Mouse (Mus musculus): ENCODE data around the gene Syngap1.

Syngap1 gene

GRCm38 (mm10) chr17:26936453-26936852 is 4.6 kb upstream of the Syngap1 start:
- DNase-seq (ENCODE audit: low spot score in 2 of 2), result no peak

GRCm38 (mm10) chr17:26936921-26937695 is 3.9 kb upstream of the Syngap1 start:
- no peak for DNase-seq (ENCODE audit: low spot score in 2 of 2)

GRCm38 (mm10) chr17:26937883-26938695 is 3.0 kb upstream of the Syngap1 start:
- DNase-seq (ENCODE audit: low spot score in 2 of 2), result no peak

- DNase-seq (ENCODE audit: low spot score in 2 of 2), result no peak
Measured at GRCm38 (mm10) chr17:26938731-26939130, 2.3 kb upstream of the Syngap1 start.

GRCm38 (mm10) chr17:26939178-26939972 is 1.7 kb upstream of the Syngap1 start, which contains the start of gene Cuta:
Gene Cuta (minus strand): TSS chr17:26939569.
- peak; percentile 95 to 99 for DNase-seq (ENCODE audit: low spot score in 2 of 2)

- DNase-seq (ENCODE audit: low spot score in 2 of 2), result no peak
Measured at GRCm38 (mm10) chr17:26939973-26940300, 1.1 kb upstream of the Syngap1 start.

GRCm38 (mm10) chr17:26941841-26942570 is 953 bp downstream of the Syngap1 start:
- no peak for DNase-seq (ENCODE audit: low spot score in 2 of 2)

GRCm38 (mm10) chr17:26945824-26946495 is 4.9 kb downstream of the Syngap1 start:
- DNase-seq (ENCODE audit: low spot score in 2 of 2), result no peak

- peak; percentile 54 to 73 for DNase-seq (ENCODE audit: low spot score in 2 of 2)
Measured at GRCm38 (mm10) chr17:26946567-26946966, 5.5 kb downstream of the Syngap1 start.

- no peak for DNase-seq (ENCODE audit: low spot score in 2 of 2)
Measured at GRCm38 (mm10) chr17:26947231-26948100, 6.4 kb downstream of the Syngap1 start.

GRCm38 (mm10) chr17:26948316-26949050 is 7.4 kb downstream of the Syngap1 start:
- peak in 1 of 2 experiments; percentile 58 for DNase-seq (ENCODE audit: low spot score in 2 of 2)

GRCm38 (mm10) chr17:26949051-26949577 is 8.1 kb downstream of the Syngap1 start:
- DNase-seq (ENCODE audit: low spot score in 2 of 2), result no peak

GRCm38 (mm10) chr17:26949866-26950265 is 8.8 kb downstream of the Syngap1 start:
- DNase-seq (ENCODE audit: low spot score in 2 of 2), result no peak

- no peak for DNase-seq (ENCODE audit: low spot score in 2 of 2)
Measured at GRCm38 (mm10) chr17:26950560-26951288, 9.7 kb downstream of the Syngap1 start.

GRCm38 (mm10) chr17:26951406-26951805 is 10.4 kb downstream of the Syngap1 start:
- peak; percentile 64 to 80 for DNase-seq (ENCODE audit: low spot score in 2 of 2)

GRCm38 (mm10) chr17:26951952-26952877 is 11.2 kb downstream of the Syngap1 start:
- DNase-seq (ENCODE audit: low spot score in 2 of 2), result no peak

- DNase-seq (ENCODE audit: low spot score in 2 of 2), result no peak
Measured at GRCm38 (mm10) chr17:26953201-26953600, 12.1 kb downstream of the Syngap1 start.

Data from cerebellum, postnatal 4 days (tissue).